Mouse (Mus musculus) G1E (cell line): ENCODE data around the gene Fkbp3. TPM values are rescaled to one million over a fixed set of nuclear protein-coding genes. Genes with fewer than 3 reads are reported as not detected.

Experiments
- ATAC-seq: 2 replicates; pipeline ENCODE4 v1.8.0; 2016; ENCODE audit warnings: mild to moderate bottlenecking; ENCODE audit not compliant: insufficient number of reproducible peaks, poor library complexity, low FRiP score, severe bottlenecking; ENCODE audit errors: extremely low read depth
- DNase-seq: peaks from one replicate; pipeline ENCODE4 v3.0.0; 2012; ENCODE audit warnings: low spot score
- H3K27me3 ChIP-seq: 2 replicates; pipeline ENCODE4 v1.6.1; 2012; ENCODE audit warnings: mild to moderate bottlenecking, low read length, inconsistent platforms; ENCODE audit not compliant: insufficient read depth
- H3K36me3 ChIP-seq: replicated peaks from 2 replicates; pipeline ENCODE3; 2012; ENCODE audit warnings: mild to moderate bottlenecking, inconsistent platforms
- H3K4me1 ChIP-seq: 2 replicates; pipeline ENCODE4 v1.6.1; 2012; ENCODE audit warnings: low read depth, low read length, inconsistent platforms, mixed read lengths; ENCODE audit not compliant: insufficient read depth
- H3K4me3 ChIP-seq: 2 replicates; pipeline ENCODE4 v1.5.1; 2012; ENCODE audit warnings: low read depth, mild to moderate bottlenecking, inconsistent platforms, low read length, moderate library complexity, mixed read lengths
- H3K9me3 ChIP-seq: replicated peaks from 2 replicates; pipeline ENCODE4 v1.6.1; 2012; ENCODE audit warnings: inconsistent platforms
- CTCF ChIP-seq: IDR thresholded peaks from 2 replicates; pipeline ENCODE4 v1.5.1; 2012; ENCODE audit warnings: low read depth, low read length, inconsistent platforms, mixed read lengths
- GATA1 ChIP-seq: IDR thresholded peaks from 2 replicates; pipeline ENCODE4 v1.6.1; 2012; ENCODE audit warnings: borderline replicate concordance, low read length, inconsistent platforms, mixed read lengths
- GATA2 ChIP-seq: IDR thresholded peaks from 2 replicates; pipeline ENCODE4 v1.6.1; 2012; ENCODE audit warnings: low read depth, low read length, inconsistent platforms, borderline replicate concordance
- POLR2AphosphoS5 ChIP-seq: IDR thresholded peaks from 2 replicates; pipeline ENCODE4 v1.6.1; 2012; ENCODE audit warnings: low read depth, low read length, inconsistent platforms; ENCODE audit not compliant: insufficient replicate concordance
- TAL1 ChIP-seq: conservative IDR thresholded peaks from 2 replicates; pipeline ENCODE4 v1.6.1; 2012; ENCODE audit warnings: low read depth, low read length, inconsistent platforms, mixed read lengths
- polyA plus RNA-seq: library from polyadenylated mRNA; stranded (reverse); fragments of >175 nt; gene quantifications from 2 replicates; pipeline ENCODE4 v1.2.3, GENCODE M21; 2012
- total RNA-seq, 2 experiments: library from RNA; stranded (forward) in 1 of 2; stranded (reverse) in 1 of 2; fragments of 200-1000 nt in 1 of 2; fragments of >200 nt in 1 of 2; fragmentation: Nextera tagmentation in 1 of 2; gene quantifications; 2 replicates each; pipeline ENCODE4 v1.2.3; 2014 to 2017

Gene Fkbp3
- total and polyA plus RNA-seq, 3 experiments: 226 to 370 (median 305) TPM

- DNase-seq (no peak), ATAC-seq (no peak)
- peaks cover 7% of the 10 kb centered on the region; the same call in 1 of the 2 replicates for H3K4me1 ChIP-seq
- no peaks in the 10 kb centered on the region for H3K27me3 ChIP-seq
- no peak overlapping the region for H3K4me3 ChIP-seq
- TF ChIP-seq CTCF: no peak
- TF ChIP-seq TAL1: no peak
- no peak for TF ChIP-seq POLR2AphosphoS5
- TF ChIP-seq GATA1: no peak
- TF ChIP-seq GATA2: no peak
- no peaks in the 10 kb centered on the region for H3K9me3 ChIP-seq
- peaks cover 83% of the 10 kb centered on the region for H3K36me3 ChIP-seq
Observed at GRCm38 (mm10) chr12:65108746-65109145, 34.9 kb upstream of the Fkbp3 start.

DNA sequence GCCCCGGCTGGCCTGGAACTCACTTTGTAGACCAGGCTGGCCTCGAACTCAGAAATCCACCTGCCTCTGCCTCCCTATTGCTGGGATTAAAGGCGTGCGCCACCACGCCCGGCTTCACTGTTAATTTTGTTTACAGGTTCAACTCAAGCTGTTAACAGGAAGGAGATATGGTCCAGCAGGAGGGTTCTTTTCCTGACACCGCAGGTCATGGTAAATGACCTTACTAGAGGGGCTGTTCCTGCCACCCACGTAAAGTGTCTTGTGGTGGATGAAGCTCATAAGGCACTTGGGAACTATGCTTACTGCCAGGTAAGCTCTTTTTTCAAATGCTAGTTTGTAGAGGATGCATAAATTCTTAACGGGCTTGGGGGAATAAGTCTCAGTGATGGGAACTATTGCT is 3.1 kb upstream of the Fkbp3 start:
- H3K27me3 ChIP-seq: no peaks in the 10 kb centered on the region
- DNase-seq (no peak), ATAC-seq (no peak)
- H3K4me3 ChIP-seq: peak overlapping the region; percentile 87; the same call in 1 of the 2 replicates
- H3K9me3 ChIP-seq: no peaks in the 10 kb centered on the region
- peaks cover 42% of the 10 kb centered on the region for H3K36me3 ChIP-seq
- TF ChIP-seq POLR2AphosphoS5 (no peak), GATA2 (no peak)
- peaks cover 51% of the 10 kb centered on the region for H3K4me1 ChIP-seq

- TF ChIP-seq CTCF (no peak), GATA1 (no peak), TAL1 (no peak)
- Histone ChIP-seq H3K36me3 (peaks cover 39% of the 10 kb centered on the region), H3K4me1 (peaks cover 57% of the 10 kb centered on the region), H3K27me3 (no peaks in the 10 kb centered on the region), H3K9me3 (no peaks in the 10 kb centered on the region), H3K4me3 (peak overlapping the region; percentile 87)
- no peak for ATAC-seq
- peak; percentile 20 for DNase-seq
Observed at GRCm38 (mm10) chr12:65075733-65076310, 2.0 kb upstream of the Fkbp3 start.

DNA sequence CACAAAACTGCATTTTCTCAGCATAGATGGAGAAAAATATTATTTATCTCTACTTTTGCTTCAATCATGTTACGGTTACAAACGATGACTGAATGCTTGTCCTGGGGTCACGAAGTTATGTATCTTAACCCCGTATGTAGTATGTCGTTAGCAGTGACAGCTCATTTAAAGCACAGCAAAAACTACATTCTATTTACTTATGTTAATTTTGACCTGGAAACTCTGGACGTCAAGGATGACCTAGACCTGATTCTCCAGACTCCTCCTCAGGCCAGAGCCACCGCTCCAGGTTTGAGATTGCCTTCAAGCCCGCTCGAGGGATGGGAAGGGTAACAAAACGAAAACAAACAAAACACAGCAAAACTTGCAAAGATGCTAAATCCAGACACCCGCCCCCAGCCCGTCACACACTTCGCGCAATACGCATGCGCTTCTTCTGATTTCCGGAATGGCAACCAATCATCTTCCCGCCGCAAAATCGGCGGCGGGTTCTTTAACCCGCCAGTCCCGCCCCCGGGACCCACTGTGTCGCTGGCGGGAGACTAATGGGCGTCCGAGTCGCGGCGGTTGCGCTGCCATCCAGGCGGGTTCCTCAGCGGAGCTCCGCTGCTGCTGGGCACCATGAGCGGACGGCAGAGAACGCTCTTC is 1.4 kb upstream of the Fkbp3 start, which contains the start of gene Fancm:
Fancm (plus strand) TSS at position 519 of the 648 bp plus-strand sequence.
- H3K4me1 ChIP-seq: peaks cover 61% of the 10 kb centered on the region
- no peaks in the 10 kb centered on the region for H3K27me3 ChIP-seq
- TF ChIP-seq GATA2: no peak
- no peak for TF ChIP-seq GATA1
- no peak for TF ChIP-seq CTCF
- no peak for TF ChIP-seq TAL1
- TF ChIP-seq POLR2AphosphoS5: no peak
- peak; percentile 91 for DNase-seq
- H3K9me3 ChIP-seq: no peaks in the 10 kb centered on the region
- peak; percentile 62 for ATAC-seq
- peaks cover 40% of the 10 kb centered on the region for H3K36me3 ChIP-seq
- H3K4me3 ChIP-seq: peak within 1 kb of the TSS; percentile 87

- H3K36me3 ChIP-seq: peaks cover 39% of the 10 kb centered on the region
- TF ChIP-seq POLR2AphosphoS5: no peak
- H3K27me3 ChIP-seq: no peaks in the 10 kb centered on the region
- peak overlapping the region; percentile 87; the same call in 1 of the 2 replicates for H3K4me3 ChIP-seq
- DNase-seq: no peak
- no peak for ATAC-seq
- no peaks in the 10 kb centered on the region for H3K9me3 ChIP-seq
- peaks cover 61% of the 10 kb centered on the region for H3K4me1 ChIP-seq
Observed at GRCm38 (mm10) chr12:65074651-65075050, 844 bp upstream of the Fkbp3 start.

- Histone ChIP-seq H3K36me3 (peaks cover 42% of the 10 kb centered on the region), H3K4me3 (peak overlapping the region; percentile 84), H3K9me3 (no peaks in the 10 kb centered on the region), H3K27me3 (no peaks in the 10 kb centered on the region), H3K4me1 (peaks cover 54% of the 10 kb centered on the region)
- peak; percentile 15; the same call in 1 of the 2 replicates for ATAC-seq
- DNase-seq: no peak
- TF ChIP-seq GATA1 (no peak), GATA2 (no peak), TAL1 (no peak), POLR2AphosphoS5 (no peak), CTCF (no peak)
Observed at GRCm38 (mm10) chr12:65072911-65073610, 746 bp downstream of the Fkbp3 start.
